Mouse (Mus musculus) small intestine, adult 2 months (tissue): Measurements from ENCODE around the gene Trappc3.

Experiments used
- CTCF ChIP-seq: fragments of 200-500 bp; IDR thresholded peaks from 2 replicates; pipeline ENCODE4 v1.5.1; 2012; ENCODE audit warnings: low read depth, mild to moderate bottlenecking, control low read depth, inconsistent platforms, low read length, moderate library complexity, mixed read lengths; ENCODE audit not compliant: insufficient replicate concordance, insufficient read length; ENCODE audit errors: extremely low read depth
- POLR2A ChIP-seq: fragments of 200-500 bp; IDR thresholded peaks from 2 replicates; pipeline ENCODE4 v1.6.1; 2012; ENCODE audit warnings: low read depth, mild to moderate bottlenecking, control low read depth, inconsistent platforms, low read length, moderate library complexity

GRCm38 (mm10) chr4:126234496-126235175, 27.5 kb upstream of the Trappc3 start:
- no peak for TF ChIP-seq CTCF
- TF ChIP-seq POLR2A = no peak
